ENCODE assay signal across 10 mouse cellular contexts in the genomic region with DNA sequence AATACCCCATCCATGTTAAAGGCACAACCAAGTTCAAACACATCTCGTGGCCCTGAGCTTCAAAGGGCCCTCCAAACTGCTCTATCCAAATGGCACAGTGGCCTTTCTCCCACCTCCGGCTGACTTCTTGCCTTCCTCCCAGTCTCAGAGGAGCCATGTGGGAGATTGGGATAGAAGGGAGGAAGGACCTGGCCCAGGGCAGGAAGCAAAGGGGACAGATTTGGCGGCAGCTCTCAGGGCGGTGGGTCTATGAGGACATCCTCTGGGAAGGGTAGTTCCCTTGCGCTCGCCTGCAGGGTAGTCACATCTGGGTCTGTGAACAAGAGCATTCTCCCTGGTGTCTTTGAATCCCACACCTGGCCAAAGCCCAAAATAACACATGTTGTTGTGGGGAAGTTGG. TPM values are rescaled to one million over a fixed set of nuclear protein-coding genes. Genes with fewer than 3 reads are reported as not detected.
DNase-seq lines count a peak whose midpoint lies in the region; ATAC-seq and TF ChIP-seq lines count a peak whose summit lies in the region.
"Had no signal": no experiment of that assay in that cellular context is flagged by ENCODE, and none has a peak within 500 bp of the region (broad histone marks: within the 10 kb centered on the region; RNA-seq: fewer than 3 reads in every experiment).

No protein-coding gene starts in this region.

- TF ChIP-seq CTCF in stomach, postnatal 0 days (IDR thresholded peaks at IDR 0.05; ENCODE audit: low read depth): no peak

- peaks cover 25% of the 10 kb centered on the region for H3K27me3 ChIP-seq in hindbrain, embryonic 10.5 days (ENCODE audit: insufficient read depth, poor library complexity, severe bottlenecking)
- 0 out of 2 replicates have a peak, but pooled peaks cover 3% of the 10 kb centered on the region for H3K27me3 ChIP-seq in hindbrain, embryonic 13.5 days
- H3K27me3 ChIP-seq in stomach, embryonic 15.5 days (replicated peaks): no peaks in the 10 kb centered on the region
- H3K27me3 ChIP-seq in stomach, postnatal 0 days (ENCODE audit: control insufficient read depth, insufficient read depth, low read length): no peaks in the 10 kb centered on the region
- 0 out of 2 replicates have a peak, but pooled peaks cover 8% of the 10 kb centered on the region for H3K27me3 ChIP-seq in limb, embryonic 12.5 days
- H3K27me3 ChIP-seq: embryonic facial prominence, embryonic 15.5 days had no signal

- WGBS in hindbrain, embryonic 10.5 days: 87% methylated on average over 6 of the region's 6 CpGs
- WGBS in hindbrain, embryonic 13.5 days: 85% methylated on average over 6 of the region's 6 CpGs
- WGBS in stomach, embryonic 15.5 days: 66% methylated on average over 6 of the region's 6 CpGs
- WGBS in stomach, postnatal 0 days: 70% methylated on average over 6 of the region's 6 CpGs
- 67% methylated on average over 6 of the region's 6 CpGs for WGBS in limb, embryonic 12.5 days

- no peak overlapping the region for H3K4me2 ChIP-seq in hindbrain, embryonic 13.5 days
- H3K4me2 ChIP-seq in stomach, embryonic 15.5 days: no peak overlapping the region
- no peak overlapping the region; the same call in 1 of the 2 replicates for H3K4me2 ChIP-seq in stomach, postnatal 0 days (replicated peaks; ENCODE audit: low read depth)
- H3K4me2 ChIP-seq in limb, embryonic 12.5 days: 0 out of 2 replicates have a peak overlapping the region, but pooled peaks have one; percentile 5
- H3K4me2 ChIP-seq: embryonic facial prominence, embryonic 15.5 days had no signal

- no peaks in the 10 kb centered on the region for H3K36me3 ChIP-seq in hindbrain, embryonic 10.5 days
- H3K36me3 ChIP-seq in hindbrain, embryonic 13.5 days: no peaks in the 10 kb centered on the region
- H3K36me3 ChIP-seq in stomach, embryonic 15.5 days: no peaks in the 10 kb centered on the region
- H3K36me3 ChIP-seq in stomach, postnatal 0 days (ENCODE audit: control insufficient read depth, insufficient read depth, low read length): no peaks in the 10 kb centered on the region
- H3K36me3 ChIP-seq in limb, embryonic 12.5 days: no peaks in the 10 kb centered on the region
- H3K36me3 ChIP-seq: embryonic facial prominence, embryonic 15.5 days had no signal

- ATAC-seq in hindbrain, embryonic 13.5 days (ENCODE audit: low FRiP score): no peak
- no peak for ATAC-seq in stomach, embryonic 15.5 days (ENCODE audit: insufficient read depth, low FRiP score, low read depth)
- ATAC-seq in stomach, postnatal 0 days (ENCODE audit: low FRiP score, low TSS enrichment): no peak
- ATAC-seq in limb, embryonic 12.5 days (ENCODE audit: insufficient number of reproducible peaks, insufficient read depth, low FRiP score, low TSS enrichment, low read depth): no peak

- H3K4me1 ChIP-seq in hindbrain, embryonic 10.5 days (replicated peaks): peaks cover 66% of the 10 kb centered on the region
- H3K4me1 ChIP-seq in hindbrain, embryonic 13.5 days (replicated peaks): peaks cover 15% of the 10 kb centered on the region; the same call in 1 of the 2 replicates
- peaks cover 20% of the 10 kb centered on the region; the same call in 1 of the 2 replicates for H3K4me1 ChIP-seq in stomach, embryonic 15.5 days
- H3K4me1 ChIP-seq in stomach, postnatal 0 days (replicated peaks; ENCODE audit: control insufficient read depth, insufficient read depth): no peaks in the 10 kb centered on the region
- peaks cover 31% of the 10 kb centered on the region for H3K4me1 ChIP-seq in limb, embryonic 12.5 days (replicated peaks)

- no peak overlapping the region for H3K9ac ChIP-seq in hindbrain, embryonic 13.5 days
- no peak overlapping the region for H3K9ac ChIP-seq in stomach, embryonic 15.5 days
- H3K9ac ChIP-seq in stomach, postnatal 0 days (ENCODE audit: low read length): no peak overlapping the region
- H3K9ac ChIP-seq in limb, embryonic 12.5 days (replicated peaks): no peak overlapping the region
- H3K9ac ChIP-seq: embryonic facial prominence, embryonic 15.5 days had no signal

- no peaks in the 10 kb centered on the region for H3K9me3 ChIP-seq in hindbrain, embryonic 10.5 days
- H3K9me3 ChIP-seq in hindbrain, embryonic 13.5 days: no peaks in the 10 kb centered on the region
- no peaks in the 10 kb centered on the region for H3K9me3 ChIP-seq in stomach, embryonic 15.5 days
- H3K9me3 ChIP-seq in stomach, postnatal 0 days (ENCODE audit: control insufficient read depth, low read length): no peaks in the 10 kb centered on the region
- no peaks in the 10 kb centered on the region for H3K9me3 ChIP-seq in limb, embryonic 12.5 days
- H3K9me3 ChIP-seq: embryonic facial prominence, embryonic 15.5 days had no signal

- no peak for TF ChIP-seq EP300 in stomach, postnatal 0 days (optimal IDR thresholded peaks at IDR 0.05)

- peak overlapping the region; percentile 23; the same call in 1 of the 2 replicates for H3K4me3 ChIP-seq in hindbrain, embryonic 10.5 days
- no peak overlapping the region for H3K4me3 ChIP-seq in hindbrain, embryonic 13.5 days
- H3K4me3 ChIP-seq in stomach, embryonic 15.5 days (replicated peaks): peak overlapping the region; percentile 4; the same call in 1 of the 2 replicates
- H3K4me3 ChIP-seq in stomach, postnatal 0 days (ENCODE audit: low read depth, low read length): no peak overlapping the region
- no peak overlapping the region for H3K4me3 ChIP-seq in limb, embryonic 12.5 days (replicated peaks)

- intact Hi-C loops in left cerebral cortex, postnatal 14 days (cut with DNase I): no loop called here

- DNase-seq in hindbrain, embryonic 10.5 days (ENCODE audit: low spot score): no peak
- DNase-seq in stomach, postnatal 0 days (ENCODE audit: low spot score): no peak
- no peak for DNase-seq in right cerebral cortex, adult 18-20 months
- DNase-seq in embryo, embryonic 10 days (ENCODE audit: low spot score): no peak
- no peak for DNase-seq in left cerebral cortex, postnatal 14 days (ENCODE audit: low spot score in 2 of 2)
- DNase-seq: retina, postnatal 1 day had no signal

- no peak overlapping the region for H3K27ac ChIP-seq in hindbrain, embryonic 10.5 days
- H3K27ac ChIP-seq in hindbrain, embryonic 13.5 days: no peak overlapping the region
- no peak overlapping the region for H3K27ac ChIP-seq in stomach, embryonic 15.5 days
- no peak overlapping the region for H3K27ac ChIP-seq in stomach, postnatal 0 days (replicated peaks)
- H3K27ac ChIP-seq in limb, embryonic 12.5 days: no peak overlapping the region
- H3K27ac ChIP-seq: embryonic facial prominence, embryonic 15.5 days had no signal

RNA-seq across cellular contexts. Expression of a gene that starts 1.3 kb away (rescaled TPM):
- polyA plus RNA-seq in hindbrain, embryonic 10.5 days (2016; fragmentation: Nextera tagmentation; extraction: Ambion mirVana): 2.2 and 5.4 TPM in 2 replicates
- polyA plus RNA-seq in hindbrain, embryonic 13.5 days (2015; fragmentation: Nextera tagmentation; extraction: Ambion mirVana): 27.2 and 30.2 TPM in 2 replicates
- 4.5 and 4.8 TPM in 2 replicates for polyA plus RNA-seq in stomach, embryonic 15.5 days (2015; fragmentation: Nextera tagmentation; extraction: Ambion mirVana)
- polyA plus RNA-seq in stomach, postnatal 0 days (2015; fragmentation: Nextera tagmentation; extraction: Ambion mirVana): 1.8 and 2.4 TPM in 2 replicates
- 2.8 and 3.3 TPM in 2 replicates for polyA plus RNA-seq in limb, embryonic 12.5 days (2016; fragmentation: Nextera tagmentation; extraction: Ambion mirVana)
- 10 to 100 TPM; 27.2 to 29.7 TPM for total RNA-seq in left cerebral cortex, postnatal 14 days (2021)

Comparison
In these comparisons a context has a peak if more than half of its experiments do, and no peak if none do; other contexts are left out.
1. H3K4me3 ChIP-seq: peak in hindbrain, embryonic 10.5 days (single experiment) and stomach, embryonic 15.5 days (single experiment); none in hindbrain, embryonic 13.5 days (single experiment), stomach, postnatal 0 days (single experiment) and limb, embryonic 12.5 days (single experiment).